Mouse (Mus musculus) forebrain, embryonic 11.5 days (tissue): ENCODE measurements around the gene Hdac2. TPM values are rescaled to one million over a fixed set of nuclear protein-coding genes. Genes with fewer than 3 reads are reported as not detected.

Source experiments
- ATAC-seq: fragments of 200-750 bp; cut with Nextera tagmentation; replicated peaks from 2 replicates; pipeline ENCODE4 v1.8.0; 2017; ENCODE audit warnings: moderate TSS enrichment; ENCODE audit not compliant: low FRiP score
- DNase-seq: peaks from one replicate; pipeline ENCODE4 v3.0.0-alpha.2; 2017; ENCODE audit warnings: low spot score
- H3K27ac ChIP-seq: fragments of 300-500 bp; sonication (generic); 2 replicates; pipeline ENCODE4 v1.5.1; 2014; ENCODE audit warnings: low read depth, low read length
- H3K27me3 ChIP-seq: fragments of 300-500 bp; sonication (generic); 2 replicates; pipeline ENCODE4 v1.6.1; 2014; ENCODE audit warnings: mild to moderate bottlenecking, low read length, mixed read lengths; ENCODE audit not compliant: control insufficient read depth, insufficient read depth
- H3K36me3 ChIP-seq: fragments of 300-500 bp; sonication (generic); 2 replicates; pipeline ENCODE4 v1.6.1; 2014; ENCODE audit warnings: mild to moderate bottlenecking, low read length, moderate library complexity, mixed read lengths; ENCODE audit not compliant: control insufficient read depth, insufficient read depth
- H3K4me1 ChIP-seq: fragments of 300-500 bp; sonication (generic); replicated peaks from 2 replicates; pipeline ENCODE4 v1.6.1; 2014; ENCODE audit warnings: low read length, mixed read lengths; ENCODE audit not compliant: control insufficient read depth, insufficient read depth
- H3K4me2 ChIP-seq: fragments of 300-500 bp; sonication (generic); 2 replicates; pipeline ENCODE4 v1.6.1; 2014; ENCODE audit warnings: low read depth, mild to moderate bottlenecking, low read length, moderate library complexity, mixed read lengths; ENCODE audit not compliant: severe bottlenecking
- H3K4me3 ChIP-seq: fragments of 300-500 bp; sonication (generic); 2 replicates; pipeline ENCODE4 v1.5.1; 2014; ENCODE audit warnings: low read depth, low read length
- H3K9ac ChIP-seq: fragments of 300-500 bp; sonication (generic); 2 replicates; pipeline ENCODE4 v1.6.1; 2014; ENCODE audit warnings: low read length
- H3K9me3 ChIP-seq: fragments of 300-500 bp; sonication (generic); 2 replicates; pipeline ENCODE4 v1.6.1; 2016; ENCODE audit warnings: low read length, mixed read lengths; ENCODE audit not compliant: control insufficient read depth
- WGBS: fragments of 180-500 bp; shearing (Covaris S2); extraction: QIAGEN DNeasy Blood & Tissue Kit; methylation state at CpG from one replicate; pipeline ENCODE4 v1.1.7; 2014; 5-methylcytosine and 5-hydroxymethylcytosine counted together
- polyA plus RNA-seq: library from polyadenylated mRNA; unstranded; fragments of >200 nt; fragmentation: Nextera tagmentation; extraction: Ambion mirVana; gene quantifications from 2 replicates; pipeline ENCODE4 v1.2.1, GENCODE M21; 2014

Hdac2 gene
- polyA plus RNA-seq, 1 experiment from 2014 or later, result 403 TPM

GRCm38 (mm10) chr10:37028651-37029050, 54.3 kb downstream of the Hdac2 start:
- no peak overlapping the region for H3K9ac ChIP-seq
- H3K4me1 ChIP-seq, result no peaks in the 10 kb centered on the region
- DNase-seq (no peak), ATAC-seq (no peak)
- no peak overlapping the region for H3K27ac ChIP-seq
- no peaks in the 10 kb centered on the region for H3K9me3 ChIP-seq
- no peaks in the 10 kb centered on the region for H3K27me3 ChIP-seq
- H3K4me2 ChIP-seq, result no peak overlapping the region
- H3K4me3 ChIP-seq, result no peak overlapping the region
- H3K36me3 ChIP-seq, result no peaks in the 10 kb centered on the region
- 67% methylated on average over 2 of the region's 2 CpGs for WGBS

GRCm38 (mm10) chr10:37035090-37035497, 60.8 kb downstream of the Hdac2 start:
- no peak for DNase-seq
- Histone ChIP-seq H3K4me3 (no peak overlapping the region), H3K4me1 (no peaks in the 10 kb centered on the region), H3K4me2 (no peak overlapping the region), H3K9me3 (no peaks in the 10 kb centered on the region), H3K36me3 (no peaks in the 10 kb centered on the region), H3K9ac (no peak overlapping the region), H3K27me3 (no peaks in the 10 kb centered on the region), H3K27ac (no peak overlapping the region)
- 83% methylated on average over 7 of the region's 7 CpGs for WGBS
- no peak for ATAC-seq

- no peaks in the 10 kb centered on the region for H3K36me3 ChIP-seq
- DNase-seq (no peak), ATAC-seq (no peak)
- H3K4me2 ChIP-seq, result no peak overlapping the region
- no peak overlapping the region for H3K27ac ChIP-seq
- WGBS, result 87% methylated on average over 8 of the region's 8 CpGs
- H3K27me3 ChIP-seq, result no peaks in the 10 kb centered on the region
- H3K4me3 ChIP-seq, result no peak overlapping the region
- no peaks in the 10 kb centered on the region for H3K4me1 ChIP-seq
- no peak overlapping the region for H3K9ac ChIP-seq
- no peaks in the 10 kb centered on the region for H3K9me3 ChIP-seq
Measured at GRCm38 (mm10) chr10:37047661-37048098, 73.3 kb downstream of the Hdac2 start.

Other genes starting within 250 kb of the Hdac2 start
- gene Marcks, start 164.4 kb downstream of the Hdac2 start, polyA plus RNA-seq, result 314 and 331 TPM in 2 replicates